Mouse (Mus musculus) A20 (cell line): ENCODE results near the gene Dclre1b.
A peak's percentile ranks its signal among the peaks of the same experiment; 100 is the strongest.
"Not testable (repeated sequence)": the region's sequence is repeated elsewhere in the genome, so short reads cannot be mapped to it uniquely, and the experiment has no call there.

Experiments used
- DNase-seq: peaks from one replicate; pipeline ENCODE4 v3.0.0-alpha.2; 2011; ENCODE audit warnings: low read depth, low spot score

Dclre1b gene

GRCm38 (mm10) chr3:103810967-103811366, 1.7 kb upstream of the Dclre1b start:
- DNase-seq: no peak

DNA sequence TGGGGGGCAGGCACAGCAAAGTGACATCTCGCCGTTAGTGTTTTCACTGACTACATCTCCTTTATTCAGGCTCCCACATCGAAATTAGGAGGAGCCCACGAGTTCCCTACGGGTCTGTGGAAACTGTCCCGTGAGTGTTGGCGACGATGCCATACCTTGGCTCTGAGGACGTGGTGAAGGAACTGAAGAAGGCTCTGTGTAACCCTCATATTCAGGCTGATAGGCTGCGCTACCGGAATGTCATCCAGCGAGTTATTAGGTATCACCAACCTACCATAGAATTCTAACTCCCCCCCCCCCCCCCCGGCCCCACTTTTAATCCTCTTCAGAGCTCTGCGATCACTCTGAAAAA, 531 bp upstream of the Dclre1b start:
- DNase-seq: no peak

DNA sequence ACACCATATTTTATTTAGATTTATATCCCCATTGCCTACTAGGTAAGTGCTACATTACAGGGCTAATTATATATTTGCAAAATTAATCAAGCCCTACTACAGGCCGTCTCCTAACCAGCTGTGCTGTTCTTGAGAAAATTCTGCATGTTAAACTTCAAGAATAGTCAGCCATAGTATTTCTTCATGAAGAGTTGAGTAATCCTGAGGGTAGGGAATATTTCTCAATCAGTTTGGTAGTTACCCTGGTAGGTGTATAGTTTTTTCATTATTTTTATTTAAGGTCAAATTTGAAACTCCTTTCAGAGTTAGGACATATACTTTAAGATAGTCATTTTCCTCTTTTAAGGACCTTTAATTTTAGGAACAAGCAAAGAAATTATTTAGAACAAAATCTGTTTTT, 3.6 kb downstream of the Dclre1b start:
- DNase-seq: no peak

DNA sequence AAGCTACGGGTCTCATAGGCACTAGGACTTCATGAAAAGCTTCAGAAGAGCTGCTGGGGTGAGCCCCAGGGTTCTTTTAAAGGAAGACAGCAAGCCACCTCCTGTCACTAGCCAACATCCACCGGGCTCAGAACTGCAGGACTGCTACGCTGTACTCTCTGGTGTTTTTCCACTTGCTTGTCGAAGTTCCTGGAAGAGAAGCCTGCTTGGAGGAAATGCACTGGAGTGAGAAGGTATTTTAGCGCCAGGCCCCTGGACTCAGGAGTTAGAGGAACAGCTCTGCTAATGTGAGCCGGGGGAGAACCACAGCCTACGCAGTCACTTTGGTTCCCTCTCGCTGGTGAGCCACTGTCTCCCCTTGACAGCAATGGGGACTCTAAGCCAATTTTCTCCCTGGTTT, 6.4 kb downstream of the Dclre1b start:
- DNase-seq: no peak

DNA sequence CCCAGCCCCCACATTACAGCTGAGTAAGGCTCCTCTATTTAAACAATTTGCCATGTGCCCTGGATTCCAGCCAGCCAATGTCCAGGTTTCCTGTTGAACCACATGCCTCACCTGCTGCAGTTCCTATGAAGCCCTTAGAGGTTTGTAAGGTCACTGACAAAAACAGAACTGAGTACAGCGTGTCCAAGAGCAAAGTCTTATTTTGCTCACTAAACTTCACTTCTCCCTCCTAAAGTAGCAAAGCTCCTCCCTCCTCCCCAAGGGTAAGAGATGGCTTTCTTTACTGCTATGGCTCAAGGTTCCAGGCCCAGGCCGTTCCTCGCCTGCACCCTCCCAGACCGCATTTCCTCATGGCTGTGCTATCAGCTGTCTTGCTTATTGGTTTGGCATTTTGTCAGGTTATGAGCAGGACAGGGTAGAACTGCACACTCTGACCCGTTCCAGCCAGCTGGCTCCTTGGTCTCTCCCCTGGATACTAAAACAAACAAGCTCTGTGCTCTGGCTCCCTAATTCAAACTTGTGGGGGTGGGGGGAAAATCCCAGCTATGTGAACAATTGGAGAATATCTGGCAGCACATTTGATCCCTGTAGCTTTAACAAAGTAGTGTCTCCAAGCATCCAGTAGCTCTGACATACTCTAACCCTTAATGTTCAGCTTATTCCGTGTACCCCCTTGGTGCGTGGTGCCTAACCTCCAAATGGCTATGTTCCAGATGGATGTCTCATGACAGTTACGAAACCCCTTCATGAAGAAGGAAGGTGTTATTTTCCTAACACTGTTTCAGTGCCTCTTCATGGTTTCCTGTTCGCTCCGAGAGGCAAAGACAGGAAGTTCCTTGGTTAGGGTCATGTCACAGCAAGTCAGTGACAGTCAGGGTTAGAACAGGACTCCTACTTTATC, 7.4 kb downstream of the Dclre1b start:
- DNase-seq: no peak

DNA sequence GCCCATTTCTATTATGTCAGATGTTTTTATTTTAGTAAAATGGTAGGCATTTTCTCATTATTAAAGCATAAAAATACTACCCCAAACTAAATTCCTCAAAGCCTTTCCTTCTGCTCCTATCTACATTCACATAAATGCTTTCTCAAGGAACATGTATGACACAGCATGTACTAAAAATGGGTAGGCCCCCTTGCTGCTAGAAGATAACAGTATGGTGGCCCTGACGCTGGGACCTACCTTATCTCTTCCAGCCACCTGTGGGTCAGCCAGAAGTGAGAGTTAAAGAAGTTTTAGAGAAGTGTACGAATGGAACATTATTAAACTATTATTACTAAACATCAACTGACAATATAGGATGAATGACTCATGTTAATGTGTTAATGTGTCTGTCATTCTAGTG, 9.7 kb downstream of the Dclre1b start:
- no peak for DNase-seq

GRCm38 (mm10) chr3:103796389-103796788, 12.9 kb downstream of the Dclre1b start:
- no peak for DNase-seq

- no peak for DNase-seq
These were observed 16.7 kb downstream of the Dclre1b start for GRCm38 (mm10) chr3:103792566-103792965.

DNA sequence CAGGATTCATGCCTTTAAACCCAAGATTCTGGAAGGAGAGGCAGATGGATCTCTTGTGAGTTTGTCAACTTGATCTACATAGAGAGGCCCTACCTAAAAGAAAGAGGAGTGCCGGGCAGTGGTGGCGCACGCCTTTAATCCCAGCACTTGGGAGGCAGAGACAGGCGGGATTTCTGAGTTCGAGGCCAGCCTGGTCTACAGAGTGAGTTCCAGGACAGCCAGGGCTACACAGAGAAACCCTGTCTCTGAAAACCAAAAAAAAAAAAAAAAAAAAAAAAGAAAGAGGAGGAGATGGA, 17.2 kb downstream of the Dclre1b start:
- DNase-seq: not testable (repeated sequence)

DNA sequence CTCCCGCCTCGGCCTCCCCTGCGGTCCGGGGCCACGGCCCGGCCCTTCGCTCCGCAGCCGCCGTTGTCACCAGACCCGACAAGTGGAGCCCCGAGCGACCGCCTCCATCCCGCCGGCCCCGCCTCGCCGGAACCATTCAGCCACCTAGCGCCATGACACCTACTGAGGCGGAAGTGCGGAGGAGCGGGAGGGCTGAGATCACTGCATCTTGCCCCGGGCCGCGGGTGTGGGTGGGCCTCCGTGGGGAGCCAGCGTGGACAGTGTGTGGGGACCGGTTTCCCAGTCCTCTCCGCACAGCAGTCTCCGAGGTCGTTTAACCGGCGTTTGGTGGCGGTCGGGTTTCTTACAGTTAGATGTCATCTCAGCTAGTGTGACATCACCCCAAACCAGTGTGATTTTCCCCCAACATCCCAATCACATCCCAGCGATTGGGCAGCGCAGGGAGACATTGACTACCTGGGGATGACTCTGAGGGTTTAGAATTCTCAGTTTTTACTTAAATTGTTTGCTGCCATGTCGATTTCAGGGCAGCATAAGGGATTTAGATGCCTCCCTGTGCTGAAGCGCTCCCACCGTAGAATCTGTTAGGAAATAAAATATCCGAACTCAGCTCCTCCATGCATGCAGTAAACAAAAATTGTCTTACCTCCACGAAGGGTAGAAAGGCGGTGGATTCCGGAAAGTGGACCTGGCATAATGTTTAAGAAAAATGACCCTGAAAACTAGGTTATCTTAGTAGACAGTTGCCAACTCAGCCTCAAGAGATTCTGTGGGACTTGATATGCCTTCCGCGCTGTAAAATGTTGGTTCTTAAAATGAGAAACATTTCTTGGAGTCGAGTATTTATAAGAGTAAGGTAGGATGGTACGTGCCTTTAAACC, 17.8 kb downstream of the Dclre1b start, which contains the start of gene Hipk1:
Hipk1 (minus strand) TSS at position 334 of the 881 bp plus-strand sequence.
- peak; percentile 93 for DNase-seq

- peak; percentile 75 for DNase-seq
These were observed 18.7 kb downstream of the Dclre1b start for GRCm38 (mm10) chr3:103790346-103791145.

DNA sequence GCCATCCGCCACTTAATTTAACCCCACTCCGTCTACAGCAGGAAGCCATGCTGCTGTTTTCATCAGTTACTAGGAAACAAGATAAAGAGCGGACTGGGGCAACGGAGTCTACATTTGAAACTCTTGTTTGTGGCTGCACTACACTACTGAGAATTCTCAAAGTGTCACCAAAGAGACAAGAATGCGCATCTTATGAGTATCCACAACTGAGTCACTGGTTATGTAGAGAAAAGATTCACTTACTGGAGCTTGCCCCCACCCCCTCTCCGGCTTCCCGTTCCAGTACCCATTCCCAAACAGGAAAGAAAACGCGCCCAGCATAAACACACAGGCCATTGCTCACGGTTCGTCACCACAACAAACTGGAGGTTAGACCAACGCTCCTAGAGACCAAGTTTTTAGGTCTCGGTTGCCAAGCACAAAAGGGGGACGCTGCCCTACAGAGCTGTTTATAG, 19.3 kb downstream of the Dclre1b start:
- DNase-seq: no peak

GRCm38 (mm10) chr3:103789096-103789495, 20.1 kb downstream of the Dclre1b start:
- DNase-seq: no peak

DNA sequence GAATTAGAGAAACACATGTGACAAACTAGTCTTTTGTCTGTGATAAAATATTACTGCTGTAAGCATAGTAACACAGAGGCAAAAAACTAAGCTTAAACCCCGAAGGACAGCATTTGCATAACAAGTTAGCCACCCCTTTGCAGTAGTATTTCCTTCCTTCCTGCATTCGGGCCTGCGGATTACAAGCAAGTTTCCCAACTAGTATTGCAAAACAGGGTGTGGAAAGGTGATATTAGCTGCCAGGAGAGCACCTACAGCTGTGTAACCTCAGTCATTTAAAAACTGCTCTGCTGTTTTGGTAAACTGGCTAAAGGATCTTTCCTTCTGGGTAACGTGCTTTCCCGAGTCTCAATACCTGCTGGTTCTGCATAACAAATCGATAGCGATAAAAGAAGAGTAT, 22.0 kb downstream of the Dclre1b start:
- DNase-seq: no peak

- DNase-seq: no peak
These were observed 26.2 kb downstream of the Dclre1b start for GRCm38 (mm10) chr3:103782844-103783609.

DNA sequence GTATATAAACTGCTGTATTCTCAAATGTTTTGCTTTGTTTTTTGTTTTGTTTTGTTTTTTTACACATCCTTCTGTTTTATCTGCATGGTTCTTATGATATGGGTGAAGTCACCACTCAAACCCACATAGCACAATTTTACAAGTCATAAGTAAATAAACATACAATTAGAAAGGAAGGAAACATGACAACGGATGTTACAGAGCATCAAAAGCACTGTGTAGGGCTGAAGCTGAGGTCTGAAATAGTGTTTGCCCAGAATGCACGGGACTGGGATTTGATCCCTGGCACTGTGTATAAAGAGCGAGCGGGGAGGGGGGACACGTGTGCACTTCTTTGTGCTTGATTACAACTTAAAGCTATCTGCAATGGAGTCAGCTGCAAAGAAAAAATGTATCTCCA, 28.5 kb downstream of the Dclre1b start:
- no peak for DNase-seq

GRCm38 (mm10) chr3:103780271-103780670, 29.0 kb downstream of the Dclre1b start:
- DNase-seq: no peak

GRCm38 (mm10) chr3:103779183-103779582, 30.1 kb downstream of the Dclre1b start:
- DNase-seq: no peak

GRCm38 (mm10) chr3:103778660-103779059, 30.6 kb downstream of the Dclre1b start:
- DNase-seq: no peak

DNA sequence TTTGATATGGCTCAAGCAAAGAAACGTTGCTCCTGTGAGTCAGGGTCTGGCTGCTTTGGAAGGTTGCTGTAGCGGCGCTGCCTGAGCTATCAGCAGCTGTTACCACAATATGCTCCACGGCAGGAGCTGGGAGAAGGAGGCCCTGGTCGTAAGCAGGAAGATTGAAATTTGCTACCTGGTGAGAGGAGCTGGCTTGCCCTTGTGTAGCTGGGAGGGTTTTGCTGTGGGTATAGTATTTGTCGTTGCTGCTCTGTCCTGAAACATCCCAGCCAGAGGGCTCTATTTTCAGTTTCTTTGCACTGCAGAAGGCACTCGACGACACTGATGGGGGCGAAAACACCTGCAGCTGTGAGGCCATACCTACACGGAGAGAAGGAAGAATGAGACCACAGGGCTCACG, 31.3 kb downstream of the Dclre1b start:
- DNase-seq: no peak

GRCm38 (mm10) chr3:103774009-103774408, 35.2 kb downstream of the Dclre1b start:
- DNase-seq: peak; percentile 67
